Comparison of ENCODE assay signal across 9 mouse cellular contexts in the genomic region with DNA sequence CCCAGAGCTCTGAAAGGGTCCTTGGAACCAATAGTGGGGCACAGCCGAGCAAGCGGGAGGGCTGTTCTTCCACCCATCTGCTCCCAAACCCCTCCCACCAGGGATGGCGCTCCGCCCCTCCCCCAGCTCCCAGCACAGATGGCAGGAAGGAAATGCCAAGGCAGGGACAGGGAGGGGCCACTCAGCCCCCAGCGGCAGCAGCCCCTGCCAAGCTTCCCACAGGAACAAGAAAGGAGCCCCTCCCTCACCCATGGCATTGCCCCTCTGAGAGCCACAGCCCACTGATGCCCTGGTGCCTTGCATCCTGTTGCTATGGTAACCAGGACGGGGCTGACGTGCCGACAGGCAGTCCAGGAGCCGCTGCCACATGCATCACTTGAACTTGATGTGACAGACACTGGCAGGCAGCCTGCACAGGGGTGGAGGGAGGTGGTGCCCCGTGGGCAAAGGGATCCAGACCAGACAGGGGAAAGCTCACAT. TPM values are rescaled to one million over a fixed set of nuclear protein-coding genes. Genes with fewer than 3 reads are reported as not detected.
DNase-seq lines count a peak whose midpoint lies in the region; ATAC-seq and TF ChIP-seq lines count a peak whose summit lies in the region.
"Had no signal": no experiment of that assay in that cellular context is flagged by ENCODE, and none has a peak within 500 bp of the region (broad histone marks: within the 10 kb centered on the region; RNA-seq: fewer than 3 reads in every experiment).

No protein-coding gene starts in this region.

- peak; percentile 78 for ATAC-seq in embryonic facial prominence, embryonic 14.5 days (ENCODE audit: low read depth)
- ATAC-seq in hindbrain, embryonic 13.5 days (ENCODE audit: low FRiP score): peak; percentile 90
- ATAC-seq in limb, embryonic 11.5 days (ENCODE audit: insufficient number of reproducible peaks, low FRiP score, low TSS enrichment, low read depth): 0 out of 2 replicates have a peak, but pooled peaks have one; percentile 28
- ATAC-seq in neural tube, embryonic 13.5 days (ENCODE audit: low read depth): peak; percentile 88
- ATAC-seq in CD4-positive, CD25-positive, alpha-beta regulatory T cell, adult 4 months: no peak

- H3K4me3 ChIP-seq in thymus, adult 2 months (ENCODE audit: control insufficient read depth, insufficient read depth, low read length): no peak overlapping the region
- no peak overlapping the region for H3K4me3 ChIP-seq in embryonic facial prominence, embryonic 14.5 days (ENCODE audit: low read depth, low read length)
- H3K4me3 ChIP-seq in hindbrain, embryonic 13.5 days: peak overlapping the region; percentile 12
- H3K4me3 ChIP-seq in limb, embryonic 11.5 days (ENCODE audit: low read depth, low read length): no peak overlapping the region
- H3K4me3 ChIP-seq in neural tube, embryonic 13.5 days: no peak overlapping the region

- DNase-seq in thymus, adult 2 months: peak; percentile 20
- no peak for DNase-seq in thymus, postnatal 25 days
- peak; percentile 85 for DNase-seq in embryonic facial prominence, embryonic 14.5 days (ENCODE audit: low spot score)
- peak; percentile 61 for DNase-seq in limb, embryonic 11.5 days (ENCODE audit: low spot score)
- DNase-seq in spleen, postnatal 4 days (ENCODE audit: low spot score in 2 of 2): no peak

- H3K4me2 ChIP-seq in embryonic facial prominence, embryonic 14.5 days (ENCODE audit: low read depth, low read length): no peak overlapping the region
- peak overlapping the region; percentile 42 for H3K4me2 ChIP-seq in hindbrain, embryonic 13.5 days
- peak overlapping the region; percentile 10 for H3K4me2 ChIP-seq in limb, embryonic 11.5 days (ENCODE audit: low read depth, severe bottlenecking)
- peak overlapping the region; percentile 39 for H3K4me2 ChIP-seq in neural tube, embryonic 13.5 days

- TF ChIP-seq POLR2A in thymus, adult 2 months (IDR thresholded peaks at IDR 0.05; ENCODE audit: control insufficient read depth, extremely low read depth, insufficient read depth, low read length, poor library complexity): no peak

- no peaks in the 10 kb centered on the region for H3K9me3 ChIP-seq in embryonic facial prominence, embryonic 14.5 days (ENCODE audit: control insufficient read depth, low read length)
- no peaks in the 10 kb centered on the region for H3K9me3 ChIP-seq in hindbrain, embryonic 13.5 days
- no peaks in the 10 kb centered on the region for H3K9me3 ChIP-seq in limb, embryonic 11.5 days (ENCODE audit: control insufficient read depth, low read length)
- H3K9me3 ChIP-seq in neural tube, embryonic 13.5 days: no peaks in the 10 kb centered on the region

- TF ChIP-seq CTCF in thymus, adult 2 months (IDR thresholded peaks at IDR 0.05; ENCODE audit: borderline replicate concordance, control insufficient read depth, extremely low read depth, insufficient read depth, low read length, poor library complexity): no peak

- H3K4me1 ChIP-seq in thymus, adult 2 months (replicated peaks; ENCODE audit: control insufficient read depth, insufficient read depth, low read length): no peaks in the 10 kb centered on the region
- peaks cover 11% of the 10 kb centered on the region for H3K4me1 ChIP-seq in embryonic facial prominence, embryonic 14.5 days (ENCODE audit: control insufficient read depth, insufficient read depth, low read length)
- H3K4me1 ChIP-seq in hindbrain, embryonic 13.5 days (replicated peaks): peaks cover 61% of the 10 kb centered on the region
- H3K4me1 ChIP-seq in limb, embryonic 11.5 days (ENCODE audit: control insufficient read depth, insufficient read depth, low read length): 0 out of 2 replicates have a peak, but pooled peaks cover 2% of the 10 kb centered on the region
- H3K4me1 ChIP-seq in neural tube, embryonic 13.5 days (replicated peaks): peaks cover 64% of the 10 kb centered on the region

- H3K36me3 ChIP-seq in thymus, adult 2 months (ENCODE audit: control insufficient read depth, insufficient read depth, low read length): no peaks in the 10 kb centered on the region
- no peaks in the 10 kb centered on the region for H3K36me3 ChIP-seq in embryonic facial prominence, embryonic 14.5 days (ENCODE audit: control insufficient read depth, insufficient read depth, low read length)
- no peaks in the 10 kb centered on the region for H3K36me3 ChIP-seq in hindbrain, embryonic 13.5 days
- no peaks in the 10 kb centered on the region for H3K36me3 ChIP-seq in limb, embryonic 11.5 days (ENCODE audit: control insufficient read depth, insufficient read depth, low read length)
- no peaks in the 10 kb centered on the region for H3K36me3 ChIP-seq in neural tube, embryonic 13.5 days

- H3K9ac ChIP-seq in embryonic facial prominence, embryonic 14.5 days (ENCODE audit: low read depth, low read length): no peak overlapping the region
- H3K9ac ChIP-seq in hindbrain, embryonic 13.5 days: peak overlapping the region; percentile 39; the same call in 1 of the 2 replicates
- no peak overlapping the region for H3K9ac ChIP-seq in limb, embryonic 11.5 days (ENCODE audit: low read length)
- peak overlapping the region; percentile 31; the same call in 1 of the 2 replicates for H3K9ac ChIP-seq in neural tube, embryonic 13.5 days

- no peaks in the 10 kb centered on the region for H3K27me3 ChIP-seq in thymus, adult 2 months (ENCODE audit: control insufficient read depth, insufficient read depth, low read length)
- H3K27me3 ChIP-seq in embryonic facial prominence, embryonic 14.5 days (replicated peaks; ENCODE audit: control insufficient read depth, insufficient read depth, low read length): peaks cover 6% of the 10 kb centered on the region; the same call in 1 of the 2 replicates
- H3K27me3 ChIP-seq in hindbrain, embryonic 13.5 days: no peaks in the 10 kb centered on the region
- peaks cover 13% of the 10 kb centered on the region; the same call in 1 of the 2 replicates for H3K27me3 ChIP-seq in limb, embryonic 11.5 days (ENCODE audit: control insufficient read depth, insufficient read depth, low read length)
- H3K27me3 ChIP-seq in neural tube, embryonic 13.5 days: no peaks in the 10 kb centered on the region

- H3K27ac ChIP-seq in thymus, adult 2 months (ENCODE audit: control insufficient read depth, insufficient read depth, low read length): no peak overlapping the region
- H3K27ac ChIP-seq in embryonic facial prominence, embryonic 14.5 days (replicated peaks; ENCODE audit: low read depth, low read length): no peak overlapping the region
- peak overlapping the region; percentile 77 for H3K27ac ChIP-seq in hindbrain, embryonic 13.5 days
- H3K27ac ChIP-seq in limb, embryonic 11.5 days (replicated peaks; ENCODE audit: low read depth, low read length): no peak overlapping the region
- H3K27ac ChIP-seq in neural tube, embryonic 13.5 days (replicated peaks): peak overlapping the region; percentile 78
- H3K27ac ChIP-seq: macrophage had no signal

- WGBS in thymus, adult 2 months: 6% methylated on average over 10 of the region's 10 CpGs
- 2% methylated on average over 8 of the region's 10 CpGs for WGBS in embryonic facial prominence, embryonic 14.5 days
- 0% methylated on average over 10 of the region's 10 CpGs for WGBS in hindbrain, embryonic 13.5 days
- 4% methylated on average over 9 of the region's 10 CpGs for WGBS in limb, embryonic 11.5 days
- WGBS in neural tube, embryonic 13.5 days: 4% methylated on average over 10 of the region's 10 CpGs

RNA-seq across cellular contexts. Expression of a gene that starts 44.3 kb away (rescaled TPM):
- polyA plus RNA-seq in thymus, adult 2 months (2012; rRNA removed): 0.47 and 0.82 TPM in 2 replicates
- polyA plus RNA-seq in embryonic facial prominence, embryonic 14.5 days (2014; fragmentation: Nextera tagmentation; extraction: Ambion mirVana): 0.47 and 0.72 TPM in 2 replicates
- 0.73 and 0.83 TPM in 2 replicates for polyA plus RNA-seq in hindbrain, embryonic 13.5 days (2015; fragmentation: Nextera tagmentation; extraction: Ambion mirVana)
- 0.07 and 0.11 TPM in 2 replicates for polyA plus RNA-seq in limb, embryonic 11.5 days (2014; fragmentation: Nextera tagmentation; extraction: Ambion mirVana)
- polyA plus RNA-seq in neural tube, embryonic 13.5 days (2015; fragmentation: Nextera tagmentation; extraction: Ambion mirVana): 0.62 and 1.0 TPM in 2 replicates
- not detected for polyA plus RNA-seq in CD4-positive, CD25-positive, alpha-beta regulatory T cell, adult 4 months (2017; shearing (Covaris generic))
- polyA plus RNA-seq: macrophage had no signal

Comparison
In these comparisons a context has a peak if more than half of its experiments do, and no peak if none do; other contexts are left out.
1. DNase-seq: peak in thymus, adult 2 months (single experiment), embryonic facial prominence, embryonic 14.5 days (single experiment) and limb, embryonic 11.5 days (single experiment); none in thymus, postnatal 25 days (single experiment) and spleen, postnatal 4 days (0 of 2).
2. H3K27ac ChIP-seq: peak in hindbrain, embryonic 13.5 days (single experiment) and neural tube, embryonic 13.5 days (single experiment); none in thymus, adult 2 months (single experiment), embryonic facial prominence, embryonic 14.5 days (single experiment) and limb, embryonic 11.5 days (single experiment).
3. H3K9ac ChIP-seq: peak in hindbrain, embryonic 13.5 days (single experiment) and neural tube, embryonic 13.5 days (single experiment); none in embryonic facial prominence, embryonic 14.5 days (single experiment) and limb, embryonic 11.5 days (single experiment).